Mouse (Mus musculus): Measurements from ENCODE around the gene Elovl1.

Gene Elovl1

GRCm38 (mm10) chr4:118427768-118428451, at the start of gene Elovl1:
Gene Elovl1, plus strand, starts transcription at chr4:118428093.
- peak; percentile 66 for DNase-seq

- DNase-seq = no peak
These were observed 44.6 kb upstream of the Elovl1 start for GRCm38 (mm10) chr4:118383271-118383670.

- DNase-seq = no peak
These were observed 40.6 kb upstream of the Elovl1 start for GRCm38 (mm10) chr4:118387316-118387715.

- no peak for DNase-seq
These were observed 37.7 kb upstream of the Elovl1 start for GRCm38 (mm10) chr4:118390146-118390545.

- DNase-seq = no peak
These were observed 33.4 kb upstream of the Elovl1 start for GRCm38 (mm10) chr4:118394505-118394904.

GRCm38 (mm10) chr4:118395289-118395688, 32.6 kb upstream of the Elovl1 start:
- DNase-seq = no peak

GRCm38 (mm10) chr4:118396433-118396832, 31.5 kb upstream of the Elovl1 start:
- no peak for DNase-seq

- DNase-seq = no peak
These were observed 29.5 kb upstream of the Elovl1 start for GRCm38 (mm10) chr4:118398400-118398799.

GRCm38 (mm10) chr4:118401421-118401820, 26.5 kb upstream of the Elovl1 start:
- DNase-seq = no peak

GRCm38 (mm10) chr4:118401918-118402317, 26.0 kb upstream of the Elovl1 start:
- DNase-seq = no peak

GRCm38 (mm10) chr4:118402701-118403100, 25.2 kb upstream of the Elovl1 start:
- DNase-seq = no peak

GRCm38 (mm10) chr4:118409142-118409900, 18.6 kb upstream of the Elovl1 start, which contains the start of the genes Szt2 and Med8:
Gene Szt2, minus strand, starts transcription at chr4:118409273.
Gene Med8, plus strand, starts transcription at chr4:118409337.
- peak; percentile 85 for DNase-seq

- no peak for DNase-seq
These were observed 17.0 kb upstream of the Elovl1 start for GRCm38 (mm10) chr4:118410871-118411270.

- no peak for DNase-seq
These were observed 14.3 kb upstream of the Elovl1 start for GRCm38 (mm10) chr4:118413553-118413952.

- DNase-seq = no peak
These were observed 12.1 kb upstream of the Elovl1 start for GRCm38 (mm10) chr4:118415779-118416178.

GRCm38 (mm10) chr4:118416329-118416728, 11.6 kb upstream of the Elovl1 start:
- no peak for DNase-seq

GRCm38 (mm10) chr4:118417112-118417797, 10.6 kb upstream of the Elovl1 start:
- no peak for DNase-seq

- no peak for DNase-seq
These were observed 6.5 kb upstream of the Elovl1 start for GRCm38 (mm10) chr4:118421384-118421783.

GRCm38 (mm10) chr4:118424541-118425160, 3.2 kb upstream of the Elovl1 start:
- DNase-seq = no peak

- no peak for DNase-seq
These were observed 2.5 kb upstream of the Elovl1 start for GRCm38 (mm10) chr4:118425374-118425773.

GRCm38 (mm10) chr4:118427415-118427767, 502 bp upstream of the Elovl1 start:
- DNase-seq = no peak

GRCm38 (mm10) chr4:118428531-118429214, 780 bp downstream of the Elovl1 start:
- no peak for DNase-seq
